Mouse (Mus musculus) MEL (cell line): ENCODE results near the gene Slc44a1. TPM values are rescaled to one million over a fixed set of nuclear protein-coding genes. Genes with fewer than 3 reads are reported as not detected.

Source experiments
- DNase-seq: peaks from one replicate; pipeline ENCODE4 v3.0.0; 2011; ENCODE audit warnings: low read depth, low spot score
- H3K27ac ChIP-seq: 2 replicates; pipeline ENCODE4 v1.5.1; 2012; ENCODE audit warnings: low read depth, mild to moderate bottlenecking, control low read depth, low read length, moderate library complexity; ENCODE audit not compliant: control insufficient read depth
- H3K27me3 ChIP-seq, 2 experiments: fragments of 150-350 bp in 1 of 2; sonication (generic) in 1 of 2; 2 replicates each; pipeline ENCODE4 v1.6.1; 2012; ENCODE audit warnings: low read length in 2 of 2, mild to moderate bottlenecking in 2 of 2, improper control_type of control experiment in 1 of 2, moderate library complexity in 1 of 2; ENCODE audit not compliant: insufficient read depth in 2 of 2, control insufficient read depth in 1 of 2
- H3K36me3 ChIP-seq, 2 experiments: 2 replicates each; pipeline ENCODE4 v1.6.1; 2012 to 2014; ENCODE audit warnings: low read length in 2 of 2, improper control_type of control experiment in 1 of 2, inconsistent platforms in 1 of 2, mild to moderate bottlenecking in 1 of 2; ENCODE audit not compliant: insufficient read depth in 2 of 2, control insufficient read depth in 1 of 2
- H3K4me1 ChIP-seq, 2 experiments: fragments of 150-350 bp in 1 of 2; sonication (generic) in 1 of 2; 2 replicates each; pipeline ENCODE4 v1.6.1; 2012; ENCODE audit warnings: low read length in 2 of 2, improper control_type of control experiment in 1 of 2, mild to moderate bottlenecking in 1 of 2; ENCODE audit not compliant: insufficient read depth in 2 of 2, control insufficient read depth in 1 of 2
- H3K4me3 ChIP-seq, 2 experiments: fragments of 150-350 bp in 1 of 2; sonication (generic) in 1 of 2; 2 replicates each; pipeline ENCODE4 v1.5.1; 2012; ENCODE audit warnings: low read depth in 2 of 2, low read length in 2 of 2, mild to moderate bottlenecking in 2 of 2, moderate library complexity in 2 of 2, control low read depth in 1 of 2, improper control_type of control experiment in 1 of 2; ENCODE audit not compliant: control insufficient read depth in 1 of 2, insufficient read depth in 1 of 2
- H3K79me2 ChIP-seq: 2 replicates; pipeline ENCODE4 v1.6.1; 2012; ENCODE audit warnings: mild to moderate bottlenecking, low read length, moderate library complexity; ENCODE audit not compliant: control insufficient read depth, poor library complexity, insufficient read depth
- H3K9ac ChIP-seq: 2 replicates; pipeline ENCODE4 v1.6.1; 2012; ENCODE audit warnings: low read depth, mild to moderate bottlenecking, control low read depth, low read length, moderate library complexity; ENCODE audit not compliant: control insufficient read depth, poor library complexity, severe bottlenecking
- H3K9me3 ChIP-seq: fragments of 150-350 bp; sonication (generic); replicated peaks from 2 replicates; pipeline ENCODE4 v1.6.1; 2012; ENCODE audit warnings: mild to moderate bottlenecking, low read length, improper control_type of control experiment, moderate library complexity; ENCODE audit not compliant: insufficient read depth
- CHD1 ChIP-seq: IDR thresholded peaks from 2 replicates; pipeline ENCODE4 v1.6.1; 2012; ENCODE audit warnings: low read depth, mild to moderate bottlenecking, inconsistent platforms, low read length, improper control_type of control experiment
- CHD2 ChIP-seq: IDR thresholded peaks from 2 replicates; pipeline ENCODE4 v1.6.1; 2011; ENCODE audit warnings: low read length, improper control_type of control experiment
- E2F4 ChIP-seq: IDR thresholded peaks from 2 replicates; pipeline ENCODE4 v1.6.1; 2011; ENCODE audit warnings: low read depth, low read length, improper control_type of control experiment, borderline replicate concordance
- ELF1 ChIP-seq: IDR thresholded peaks from 2 replicates; pipeline ENCODE4 v1.6.1; 2014; ENCODE audit warnings: low read depth, mild to moderate bottlenecking, inconsistent platforms, low read length, improper control_type of control experiment, moderate library complexity
- EP300 ChIP-seq, 2 experiments: IDR thresholded peaks; 2 replicates each; pipeline ENCODE4 v1.6.1; 2011; ENCODE audit warnings: improper control_type of control experiment in 2 of 2, low read length in 2 of 2, low read depth in 1 of 2, mild to moderate bottlenecking in 1 of 2
- GABPA ChIP-seq: IDR thresholded peaks from 2 replicates; pipeline ENCODE4 v1.6.1; 2012; ENCODE audit warnings: low read depth, mild to moderate bottlenecking, inconsistent platforms, low read length, improper control_type of control experiment, moderate library complexity
- GATA1 ChIP-seq: IDR thresholded peaks from 2 replicates; pipeline ENCODE4 v1.6.1; 2011; ENCODE audit warnings: low read depth, low read length, improper control_type of control experiment
- HCFC1 ChIP-seq: IDR thresholded peaks from 2 replicates; pipeline ENCODE4 v1.6.1; 2012; ENCODE audit warnings: low read depth, mild to moderate bottlenecking, inconsistent platforms, low read length, improper control_type of control experiment, moderate library complexity
- JUND ChIP-seq: IDR thresholded peaks from 2 replicates; pipeline ENCODE4 v1.6.1; 2011; ENCODE audit warnings: low read depth, mild to moderate bottlenecking, improper control_type of control experiment, low read length
- KAT2A ChIP-seq: conservative IDR thresholded peaks from 2 replicates; pipeline ENCODE4 v1.6.1; 2012; ENCODE audit warnings: low read depth, low read length, improper control_type of control experiment, inconsistent platforms
- MAFK ChIP-seq: IDR thresholded peaks from 2 replicates; pipeline ENCODE4 v1.6.1; 2011; ENCODE audit warnings: low read depth, mild to moderate bottlenecking, low read length, improper control_type of control experiment, borderline replicate concordance
- MAX ChIP-seq: IDR thresholded peaks from 2 replicates; pipeline ENCODE4 v1.6.1; 2011; ENCODE audit warnings: low read length, improper control_type of control experiment
- MAZ ChIP-seq: IDR thresholded peaks from 2 replicates; pipeline ENCODE4 v1.6.1; 2012; ENCODE audit warnings: low read depth, mild to moderate bottlenecking, inconsistent platforms, low read length, improper control_type of control experiment
- MXI1 ChIP-seq: IDR thresholded peaks from 2 replicates; pipeline ENCODE4 v1.6.1; 2011; ENCODE audit warnings: mild to moderate bottlenecking, low read depth, low read length, improper control_type of control experiment
- MYB ChIP-seq: IDR thresholded peaks from 2 replicates; pipeline ENCODE4 v1.6.1; 2011; ENCODE audit warnings: mild to moderate bottlenecking, low read depth, low read length, improper control_type of control experiment
- NELFE ChIP-seq: IDR thresholded peaks from 2 replicates; pipeline ENCODE4 v1.6.1; 2011; ENCODE audit warnings: low read depth, low read length, improper control_type of control experiment
- POLR2A ChIP-seq, 2 experiments: IDR thresholded peaks; 2 replicates each; pipeline ENCODE4 v1.6.1; 2011 to 2012; ENCODE audit warnings: low read length in 2 of 2, mild to moderate bottlenecking in 2 of 2, control low read depth in 1 of 2, improper control_type of control experiment in 1 of 2, low read depth in 1 of 2, moderate library complexity in 1 of 2; ENCODE audit not compliant: control insufficient read depth in 1 of 2, insufficient read depth in 1 of 2, poor library complexity in 1 of 2
- POLR2AphosphoS2 ChIP-seq: IDR thresholded peaks from 2 replicates; pipeline ENCODE4 v1.6.1; 2011; ENCODE audit warnings: low read length, improper control_type of control experiment
- SMC3 ChIP-seq: IDR thresholded peaks from 2 replicates; pipeline ENCODE4 v1.6.1; 2011; ENCODE audit warnings: low read depth, low read length, improper control_type of control experiment
- TBP ChIP-seq: IDR thresholded peaks from 2 replicates; pipeline ENCODE4 v1.8.0; 2011; ENCODE audit warnings: low read depth, low read length, improper control_type of control experiment
- TCF12 ChIP-seq: IDR thresholded peaks from 2 replicates; pipeline ENCODE4 v1.6.1; 2014; ENCODE audit warnings: low read depth, mild to moderate bottlenecking, inconsistent platforms, low read length, improper control_type of control experiment, moderate library complexity
- UBTF ChIP-seq: IDR thresholded peaks from 2 replicates; pipeline ENCODE4 v1.6.1; 2012; ENCODE audit warnings: low read depth, mild to moderate bottlenecking, inconsistent platforms, low read length, improper control_type of control experiment, moderate library complexity, borderline replicate concordance; ENCODE audit not compliant: insufficient read depth
- USF1 ChIP-seq: IDR thresholded peaks from 2 replicates; pipeline ENCODE4 v1.6.1; 2014; ENCODE audit warnings: low read depth, mild to moderate bottlenecking, inconsistent platforms, low read length, improper control_type of control experiment, moderate library complexity
- USF2 ChIP-seq, 2 experiments: IDR thresholded peaks; 2 replicates each; pipeline ENCODE4 v1.6.1; 2011 to 2012; ENCODE audit warnings: improper control_type of control experiment in 2 of 2, low read length in 2 of 2, borderline replicate concordance in 1 of 2, inconsistent platforms in 1 of 2, low read depth in 1 of 2, mild to moderate bottlenecking in 1 of 2; ENCODE audit not compliant: insufficient read depth in 1 of 2
- ZKSCAN1 ChIP-seq: IDR thresholded peaks from 2 replicates; pipeline ENCODE4 v1.6.1; 2012; ENCODE audit warnings: low read depth, mild to moderate bottlenecking, inconsistent platforms, low read length, improper control_type of control experiment, moderate library complexity
- ZMIZ1 ChIP-seq: IDR thresholded peaks from 2 replicates; pipeline ENCODE4 v1.6.1; 2012; ENCODE audit warnings: low read depth, mild to moderate bottlenecking, inconsistent platforms, low read length, improper control_type of control experiment, moderate library complexity
- ZNF384 ChIP-seq: IDR thresholded peaks from 2 replicates; pipeline ENCODE4 v1.6.1; 2012; ENCODE audit warnings: low read depth, mild to moderate bottlenecking, inconsistent platforms, low read length, improper control_type of control experiment
- polyA plus RNA-seq, 2 experiments: library from polyadenylated mRNA; stranded (reverse) in 1 of 2; unstranded in 1 of 2; fragments of >175 nt in 1 of 2; fragments of >200 nt in 1 of 2; gene quantifications; 2 replicates each; pipeline versions ENCODE4 v1.2.1 to v1.2.4; 2012; ENCODE audit warnings: low replicate concordance in 2 of 2, low read depth in 1 of 2; ENCODE audit not compliant: insufficient read length in 2 of 2, insufficient read depth in 1 of 2, missing spikeins in 1 of 2
- total RNA-seq: library from RNA; depleted of rRNA; stranded (reverse); fragments of 300-350 nt; gene quantifications from 2 replicates; pipeline ENCODE4 v1.2.3, GENCODE M21; 2012

Gene Slc44a1
- total and polyA plus RNA-seq, 3 experiments, result 9.6 to 10.6 TPM; not detected in 1

DNA sequence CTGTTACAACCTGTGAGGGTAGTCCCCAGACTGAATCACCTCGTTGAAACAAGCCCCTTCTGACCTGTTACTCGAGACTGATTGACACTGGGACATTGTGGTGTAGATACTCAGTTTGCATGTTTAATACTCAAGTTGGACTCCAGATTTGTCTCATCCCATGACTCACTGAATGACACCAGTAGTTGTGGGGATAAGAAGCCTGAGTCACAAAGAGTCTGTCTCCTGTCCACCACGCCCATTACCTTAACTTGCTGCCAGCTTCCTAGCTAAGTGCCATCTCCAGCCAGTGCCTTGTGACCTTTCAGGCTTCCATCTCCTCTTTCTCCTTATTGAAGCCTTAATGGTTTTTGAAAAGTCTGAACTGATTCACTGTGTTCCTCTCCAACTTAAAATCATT, 6.0 kb downstream of the Slc44a1 start:
- Histone ChIP-seq H3K79me2 (no peaks in the 10 kb centered on the region), H3K9ac (no peak overlapping the region), H3K27me3 (no peaks in the 10 kb centered on the region), H3K4me3 (no peak overlapping the region), H3K27ac (no peak overlapping the region), H3K36me3 (no peaks in the 10 kb centered on the region), H3K9me3 (no peaks in the 10 kb centered on the region), H3K4me1 (no peaks in the 10 kb centered on the region)
- DNase-seq, result no peak
- no peak for TF ChIP-seq ELF1
- TF ChIP-seq E2F4, result no peak
- no peak for TF ChIP-seq MAFK
- TF ChIP-seq JUND, result no peak
- TF ChIP-seq GABPA, result no peak
- TF ChIP-seq USF1, result no peak
- TF ChIP-seq MAZ, result no peak
- TF ChIP-seq TCF12, result no peak
- TF ChIP-seq SMC3, result no peak
- no peak for TF ChIP-seq MXI1
- no peak for TF ChIP-seq ZKSCAN1
- TF ChIP-seq MAX, result no peak
- no peak for TF ChIP-seq UBTF
- no peak for TF ChIP-seq ZNF384
- no peak for TF ChIP-seq CHD1

DNA sequence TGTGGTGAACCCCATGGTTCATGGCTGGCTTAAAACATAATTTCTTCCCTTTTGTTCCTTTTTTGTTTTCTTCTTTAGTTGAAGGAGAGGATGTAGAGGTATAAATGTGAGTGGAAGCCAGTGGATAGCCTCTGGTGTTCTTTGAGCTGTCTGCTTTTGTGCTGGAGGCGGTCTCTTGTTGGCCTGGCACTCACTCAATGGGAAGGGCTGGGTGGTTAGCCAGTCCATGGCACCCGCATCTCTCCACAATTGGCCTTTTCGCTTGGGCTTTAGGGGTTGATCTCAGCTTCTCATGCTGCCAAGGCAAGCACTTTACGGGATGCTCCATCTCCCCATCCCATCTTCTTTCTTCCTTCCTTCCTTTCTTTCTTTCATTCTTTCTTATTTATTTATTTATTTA, 7.6 kb downstream of the Slc44a1 start:
- H3K27ac ChIP-seq, result no peak overlapping the region
- no peaks in the 10 kb centered on the region for H3K36me3 ChIP-seq
- H3K27me3 ChIP-seq, result no peaks in the 10 kb centered on the region
- no peaks in the 10 kb centered on the region for H3K4me1 ChIP-seq
- H3K9ac ChIP-seq, result no peak overlapping the region
- no peak for TF ChIP-seq KAT2A
- TF ChIP-seq TBP, result no peak
- TF ChIP-seq MAZ, result no peak
- TF ChIP-seq ELF1, result no peak
- TF ChIP-seq POLR2A (IDR thresholded peaks at IDR 0.05; ENCODE audit: control insufficient read depth in 1 of 2, insufficient read depth in 1 of 2, low read depth in 1 of 2, low read length in 2 of 2, poor library complexity in 1 of 2), result no peak
- TF ChIP-seq CHD1, result no peak
- TF ChIP-seq USF2 (IDR thresholded peaks at IDR 0.05; ENCODE audit: borderline replicate concordance in 1 of 2, insufficient read depth in 1 of 2, low read depth in 1 of 2, low read length in 2 of 2), result no peak
- TF ChIP-seq USF1, result no peak
- TF ChIP-seq NELFE, result no peak
- TF ChIP-seq ZMIZ1, result no peak
- TF ChIP-seq MYB, result no peak
- TF ChIP-seq UBTF, result no peak
- no peak for TF ChIP-seq EP300 (IDR thresholded peaks at IDR 0.05; ENCODE audit: low read depth in 1 of 2, low read length in 2 of 2)
- TF ChIP-seq HCFC1, result no peak
- TF ChIP-seq POLR2AphosphoS2, result no peak
- TF ChIP-seq JUND, result no peak
- no peak for TF ChIP-seq GATA1
- no peak for TF ChIP-seq MAX
- TF ChIP-seq CHD2, result no peak
- H3K9me3 ChIP-seq, result no peaks in the 10 kb centered on the region
- H3K79me2 ChIP-seq, result no peaks in the 10 kb centered on the region
- H3K4me3 ChIP-seq, result no peak overlapping the region
- DNase-seq, result no peak
